Mouse (Mus musculus): ENCODE measurements around the gene Ilk.
"Not testable (repeated sequence)": the region's sequence is repeated elsewhere in the genome, so short reads cannot be mapped to it uniquely, and the experiment has no call there.

The Ilk gene

GRCm38 (mm10) chr7:105736264-105736901 is at the start of gene Ilk:
Gene Ilk (plus strand): TSS chr7:105736592.
- no peak for DNase-seq (ENCODE audit: extremely low spot score, low read depth, low spot score)

GRCm38 (mm10) chr7:105690875-105691274 is 45.5 kb upstream of the Ilk start:
- no peak for DNase-seq (ENCODE audit: extremely low spot score, low read depth, low spot score)

- DNase-seq (ENCODE audit: extremely low spot score, low read depth, low spot score) = no peak
Measured at GRCm38 (mm10) chr7:105703184-105703583, 33.2 kb upstream of the Ilk start.

- no peak for DNase-seq (ENCODE audit: extremely low spot score, low read depth, low spot score)
Measured at GRCm38 (mm10) chr7:105703816-105704215, 32.6 kb upstream of the Ilk start.

- no peak for DNase-seq (ENCODE audit: extremely low spot score, low read depth, low spot score)
Measured at GRCm38 (mm10) chr7:105708733-105709132, 27.7 kb upstream of the Ilk start.

- DNase-seq (ENCODE audit: extremely low spot score, low read depth, low spot score) = no peak
Measured at GRCm38 (mm10) chr7:105715366-105715765, 21.0 kb upstream of the Ilk start.

- no peak for DNase-seq (ENCODE audit: extremely low spot score, low read depth, low spot score)
Measured at GRCm38 (mm10) chr7:105721916-105722315, 14.5 kb upstream of the Ilk start.

- DNase-seq (ENCODE audit: extremely low spot score, low read depth, low spot score) = no peak
Measured at GRCm38 (mm10) chr7:105726144-105726979, 10.0 kb upstream of the Ilk start.

- no peak for DNase-seq (ENCODE audit: extremely low spot score, low read depth, low spot score)
Measured at GRCm38 (mm10) chr7:105726980-105727325, 9.4 kb upstream of the Ilk start.

GRCm38 (mm10) chr7:105728701-105729428 is 7.5 kb upstream of the Ilk start:
- DNase-seq (ENCODE audit: extremely low spot score, low read depth, low spot score) = no peak

- DNase-seq (ENCODE audit: extremely low spot score, low read depth, low spot score) = no peak
Measured at GRCm38 (mm10) chr7:105733836-105734235, 2.6 kb upstream of the Ilk start.

- no peak for DNase-seq (ENCODE audit: extremely low spot score, low read depth, low spot score)
Measured at GRCm38 (mm10) chr7:105734826-105735225, 1.6 kb upstream of the Ilk start.

- not testable (repeated sequence) for DNase-seq (ENCODE audit: extremely low spot score, low read depth, low spot score)
Measured at GRCm38 (mm10) chr7:105735464-105735863, 928 bp upstream of the Ilk start.

GRCm38 (mm10) chr7:105736911-105737521 is 624 bp downstream of the Ilk start, which contains the start of gene Rrp8:
Gene Rrp8 (minus strand): TSS chr7:105737385.
- no peak for DNase-seq (ENCODE audit: extremely low spot score, low read depth, low spot score)

- no peak for DNase-seq (ENCODE audit: extremely low spot score, low read depth, low spot score)
Measured at GRCm38 (mm10) chr7:105737648-105738047, 1.3 kb downstream of the Ilk start.

- DNase-seq (ENCODE audit: extremely low spot score, low read depth, low spot score) = no peak
Measured at GRCm38 (mm10) chr7:105738286-105738685, 1.9 kb downstream of the Ilk start.

- no peak for DNase-seq (ENCODE audit: extremely low spot score, low read depth, low spot score)
Measured at GRCm38 (mm10) chr7:105738948-105739347, 2.6 kb downstream of the Ilk start.

- no peak for DNase-seq (ENCODE audit: extremely low spot score, low read depth, low spot score)
Measured at GRCm38 (mm10) chr7:105740089-105740795, 3.9 kb downstream of the Ilk start.

- no peak for DNase-seq (ENCODE audit: extremely low spot score, low read depth, low spot score)
Measured at GRCm38 (mm10) chr7:105740851-105741250, 4.5 kb downstream of the Ilk start.

GRCm38 (mm10) chr7:105741978-105742377 is 5.6 kb downstream of the Ilk start:
- DNase-seq (ENCODE audit: extremely low spot score, low read depth, low spot score) = no peak

Data from hindlimb bud, embryonic 11.5 days (tissue).